ENCODE assay signal across 17 mouse cellular contexts in the genomic region with DNA sequence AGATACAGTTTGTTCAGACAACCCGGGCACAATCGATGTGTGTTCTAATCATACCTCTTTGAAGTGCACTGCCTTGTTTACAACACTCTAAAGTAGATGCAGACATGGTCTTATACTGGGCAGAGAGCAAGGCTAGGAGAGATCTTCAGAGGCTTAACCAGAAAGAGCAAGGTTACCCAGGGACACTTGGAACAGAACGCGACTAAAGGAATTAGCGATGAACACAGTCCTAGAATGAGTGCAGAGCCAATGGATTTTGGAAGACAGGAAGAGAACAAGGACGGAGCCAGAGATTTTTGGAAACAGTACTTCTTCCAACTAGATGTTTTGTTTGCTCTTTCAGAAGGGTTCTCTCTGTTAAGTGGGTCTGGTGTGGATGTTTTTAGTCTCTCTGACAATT.
DNase-seq lines count a peak whose midpoint lies in the region; ATAC-seq and TF ChIP-seq lines count a peak whose summit lies in the region.
"Had no signal": no experiment of that assay in that cellular context is flagged by ENCODE, and none has a peak within 500 bp of the region (broad histone marks: within the 10 kb centered on the region; RNA-seq: fewer than 3 reads in every experiment).

No protein-coding gene starts in this region.

- no peak for DNase-seq in frontal cortex, postnatal 14 days (ENCODE audit: low spot score in 2 of 2)
- DNase-seq in heart, adult 2 months, result no peak
- DNase-seq in liver, adult 2 months (ENCODE audit: extremely low read depth, low read depth, low spot score), result peak; percentile 86
- DNase-seq in liver, postnatal 0 days, result no peak
- DNase-seq in skeletal muscle tissue, adult 2 months (ENCODE audit: low read depth, low spot score), result peak; percentile 63
- DNase-seq: cerebellum, adult 18-20 months; thymus, postnatal 25 days had no signal

- H3K36me3 ChIP-seq in heart, adult 2 months (ENCODE audit: control insufficient read depth, insufficient read depth, low read length), result peaks cover 8% of the 10 kb centered on the region
- H3K36me3 ChIP-seq in heart, embryonic 11.5 days (ENCODE audit: control insufficient read depth, insufficient read depth, low read length), result no peaks in the 10 kb centered on the region
- no peaks in the 10 kb centered on the region; the same call in 1 of the 2 replicates for H3K36me3 ChIP-seq in liver, adult 2 months (ENCODE audit: control insufficient read depth, insufficient read depth, low read length)
- H3K36me3 ChIP-seq in liver, postnatal 0 days (replicated peaks; ENCODE audit: insufficient read depth, low read length), result no peaks in the 10 kb centered on the region
- H3K36me3 ChIP-seq: embryonic facial prominence, embryonic 15.5 days; hindbrain, embryonic 10.5 days; stomach, embryonic 15.5 days had no signal

- 52% methylated on average over 6 of the region's 6 CpGs for WGBS in heart, adult 2 months
- 94% methylated on average over 6 of the region's 6 CpGs for WGBS in heart, embryonic 11.5 days (ENCODE audit: insufficient replicate concordance)
- WGBS in liver, adult 2 months, result 24% methylated on average over 6 of the region's 6 CpGs
- WGBS in liver, postnatal 0 days (ENCODE audit: insufficient replicate concordance), result 80% methylated on average over 6 of the region's 6 CpGs

- TF ChIP-seq CTCF in heart, adult 2 months (IDR thresholded peaks at IDR 0.05), result no peak
- TF ChIP-seq CTCF in liver, adult 2 months (IDR thresholded peaks at IDR 0.05; ENCODE audit: low read depth, low read length), result no peak
- TF ChIP-seq CTCF in liver, postnatal 0 days (IDR thresholded peaks at IDR 0.05; ENCODE audit: low read depth), result no peak

- H3K27ac ChIP-seq in heart, adult 2 months, result peak overlapping the region; percentile 40
- no peak overlapping the region for H3K27ac ChIP-seq in heart, embryonic 11.5 days (ENCODE audit: low read depth, low read length)
- peak overlapping the region; percentile 95 for H3K27ac ChIP-seq in liver, adult 2 months (replicated peaks; ENCODE audit: insufficient read depth, low read depth, low read length)
- H3K27ac ChIP-seq in liver, postnatal 0 days (ENCODE audit: low read depth), result no peak overlapping the region
- H3K27ac ChIP-seq: embryonic facial prominence, embryonic 15.5 days; hindbrain, embryonic 10.5 days; left cerebral cortex, adult 2 months; liver, embryonic 14.5 days; stomach, embryonic 15.5 days had no signal

- H3K27me3 ChIP-seq in heart, adult 2 months (ENCODE audit: control insufficient read depth, insufficient read depth, low read length), result no peaks in the 10 kb centered on the region
- H3K27me3 ChIP-seq in heart, embryonic 11.5 days (ENCODE audit: control insufficient read depth, insufficient read depth, low read length), result no peaks in the 10 kb centered on the region
- no peaks in the 10 kb centered on the region for H3K27me3 ChIP-seq in liver, adult 2 months (ENCODE audit: control insufficient read depth, insufficient read depth, low read length)
- no peaks in the 10 kb centered on the region for H3K27me3 ChIP-seq in liver, postnatal 0 days (ENCODE audit: insufficient read depth, low read length)
- H3K27me3 ChIP-seq: embryonic facial prominence, embryonic 15.5 days; stomach, embryonic 15.5 days had no signal

- H3K4me1 ChIP-seq in heart, adult 2 months (ENCODE audit: control insufficient read depth, insufficient read depth, low read length), result peaks cover 7% of the 10 kb centered on the region
- H3K4me1 ChIP-seq in heart, embryonic 11.5 days (ENCODE audit: control insufficient read depth, insufficient read depth, low read length), result no peaks in the 10 kb centered on the region
- H3K4me1 ChIP-seq in liver, adult 2 months (ENCODE audit: control insufficient read depth, insufficient read depth, low read length), result peaks cover 26% of the 10 kb centered on the region
- peaks cover 2% of the 10 kb centered on the region; the same call in 1 of the 2 replicates for H3K4me1 ChIP-seq in liver, postnatal 0 days (ENCODE audit: insufficient read depth)
- H3K4me1 ChIP-seq: embryonic facial prominence, embryonic 15.5 days; hindbrain, embryonic 10.5 days; stomach, embryonic 15.5 days had no signal

- no peaks in the 10 kb centered on the region for H3K9me3 ChIP-seq in heart, embryonic 11.5 days (replicated peaks; ENCODE audit: control insufficient read depth, low read length)
- H3K9me3 ChIP-seq in liver, postnatal 0 days (ENCODE audit: low read length), result no peaks in the 10 kb centered on the region
- H3K9me3 ChIP-seq: embryonic facial prominence, embryonic 15.5 days; hindbrain, embryonic 10.5 days; stomach, embryonic 15.5 days had no signal

- H3K4me3 ChIP-seq in heart, adult 2 months, result no peak overlapping the region
- H3K4me3 ChIP-seq in heart, embryonic 11.5 days (ENCODE audit: low read depth, low read length), result no peak overlapping the region
- H3K4me3 ChIP-seq in liver, adult 2 months (ENCODE audit: insufficient read depth, low read depth, low read length), result no peak overlapping the region
- H3K4me3 ChIP-seq in liver, postnatal 0 days (ENCODE audit: low read depth, low read length), result no peak overlapping the region
- H3K4me3 ChIP-seq: embryonic facial prominence, embryonic 15.5 days; hindbrain, embryonic 10.5 days; left cerebral cortex, adult 2 months; stomach, embryonic 15.5 days had no signal

- peak; percentile 81 for ATAC-seq in frontal cortex, adult (ENCODE audit: low TSS enrichment)
- ATAC-seq in heart, embryonic 11.5 days (replicated peaks; ENCODE audit: insufficient number of reproducible peaks, low FRiP score, low TSS enrichment), result no peak
- no peak for ATAC-seq in liver, postnatal 0 days
- ATAC-seq: forebrain, embryonic 16.5 days; hindbrain, embryonic 16.5 days had no signal

- H3K4me2 ChIP-seq in heart, embryonic 11.5 days, result no peak overlapping the region
- no peak overlapping the region for H3K4me2 ChIP-seq in liver, postnatal 0 days (ENCODE audit: low read depth, low read length)
- H3K4me2 ChIP-seq: embryonic facial prominence, embryonic 15.5 days; midbrain, embryonic 11.5 days; stomach, embryonic 15.5 days had no signal

- H3K9ac ChIP-seq in heart, adult 2 months (ENCODE audit: low read depth, low read length), result peak overlapping the region; percentile 22; the same call in 1 of the 2 replicates
- H3K9ac ChIP-seq in heart, embryonic 11.5 days (ENCODE audit: low read depth, low read length), result no peak overlapping the region
- H3K9ac ChIP-seq in liver, adult 2 months (ENCODE audit: low read depth, low read length), result 0 out of 2 replicates have a peak overlapping the region, but pooled peaks have one; percentile 28
- no peak overlapping the region for H3K9ac ChIP-seq in liver, postnatal 0 days (replicated peaks)
- H3K9ac ChIP-seq: embryonic facial prominence, embryonic 15.5 days; liver, embryonic 14.5 days; stomach, embryonic 15.5 days had no signal

- intact Hi-C loops in heart, adult 2 months (cut with DNase I), result loop anchor here (2.0 kb wide), 1 partner anchor 53 kb away; no protein-coding TSS in a partner anchor

- no peak for TF ChIP-seq EP300 in heart, adult 2 months (IDR thresholded peaks at IDR 0.05; ENCODE audit: insufficient read depth, low read depth, low read length)
- TF ChIP-seq EP300 in liver, postnatal 0 days (IDR thresholded peaks at IDR 0.05; ENCODE audit: low read depth), result no peak

- TF ChIP-seq POLR2A in heart, adult 2 months (IDR thresholded peaks at IDR 0.05; ENCODE audit: insufficient read depth, low read depth, low read length), result no peak
- TF ChIP-seq POLR2A in liver, adult 2 months (IDR thresholded peaks at IDR 0.05; ENCODE audit: extremely low read depth, insufficient read depth, low read length), result no peak

- no peaks in the 10 kb centered on the region for H3K79me2 ChIP-seq in heart, adult 2 months (replicated peaks; ENCODE audit: control insufficient read depth, insufficient read depth, low read length)
- H3K79me2 ChIP-seq in liver, adult 2 months (ENCODE audit: control insufficient read depth, insufficient read depth, low read length), result no peaks in the 10 kb centered on the region; the same call in 1 of the 2 replicates

Comparison
In these comparisons a context has a peak if more than half of its experiments do, and no peak if none do; other contexts are left out.
1. DNase-seq: peak in liver, adult 2 months (single experiment) and skeletal muscle tissue, adult 2 months (single experiment); none in frontal cortex, postnatal 14 days (0 of 2), heart, adult 2 months (0 of 2) and liver, postnatal 0 days (single experiment).
2. H3K27ac ChIP-seq: peak in heart, adult 2 months (single experiment) and liver, adult 2 months (single experiment); none in heart, embryonic 11.5 days (single experiment) and liver, postnatal 0 days (single experiment).
3. H3K9ac ChIP-seq: peak in heart, adult 2 months (single experiment) and liver, adult 2 months (single experiment); none in heart, embryonic 11.5 days (single experiment) and liver, postnatal 0 days (single experiment).